Mouse (Mus musculus) thymus, adult 2 months (tissue): Measurements from ENCODE around the gene Lgals7.

ENCODE experiments used
- CTCF ChIP-seq: fragments of 200-500 bp; IDR thresholded peaks from 2 replicates; pipeline ENCODE4 v1.5.1; 2012; ENCODE audit warnings: mild to moderate bottlenecking, control low read depth, low read length, moderate library complexity, borderline replicate concordance; ENCODE audit not compliant: control insufficient read depth, poor library complexity, insufficient read depth; ENCODE audit errors: extremely low read depth
- POLR2A ChIP-seq: fragments of 200-500 bp; IDR thresholded peaks from 2 replicates; pipeline ENCODE4 v1.6.1; 2012; ENCODE audit warnings: mild to moderate bottlenecking, low read length, control low read depth, moderate library complexity; ENCODE audit not compliant: control insufficient read depth, poor library complexity, insufficient read depth; ENCODE audit errors: extremely low read depth

DNA sequence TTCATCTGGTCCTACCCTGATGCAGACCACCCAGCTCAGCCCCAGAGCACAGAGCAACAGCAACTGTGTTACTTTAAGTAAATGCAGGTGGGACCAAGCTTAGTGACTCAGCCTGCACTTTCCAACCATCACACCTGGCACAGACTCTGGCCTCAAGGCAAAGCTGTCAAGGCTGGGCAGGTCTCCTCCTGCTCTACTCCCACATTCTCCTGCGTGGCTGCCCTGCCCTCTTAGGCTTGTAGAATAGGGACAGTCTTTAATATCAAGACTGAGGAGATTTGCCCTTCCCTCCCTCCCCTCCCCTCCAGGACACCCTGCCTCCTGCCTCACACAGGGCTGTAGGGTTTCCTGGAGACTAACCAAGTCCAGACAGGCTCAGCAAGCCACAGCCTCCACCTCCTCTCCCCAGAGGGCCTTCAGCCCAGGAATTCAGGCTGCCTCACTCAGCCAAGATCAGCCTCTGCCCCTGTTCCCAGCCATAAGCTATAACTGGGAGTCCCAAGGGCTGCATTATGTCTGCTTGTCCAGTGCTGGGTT is 13.9 kb upstream of the Lgals7 start:
- TF ChIP-seq CTCF (no peak), POLR2A (no peak)
